Mouse (Mus musculus) cerebellum, adult 2 months (tissue): ENCODE results near the gene Rassf8. TPM values are rescaled to one million over a fixed set of nuclear protein-coding genes. Genes with fewer than 3 reads are reported as not detected.

Experiments used
- DNase-seq, 2 experiments: peaks; one replicate each; pipeline ENCODE4 v3.0.0; 2021
- H3K27ac ChIP-seq: fragments of 200-500 bp; 2 replicates; pipeline ENCODE4 v1.5.1; 2012; ENCODE audit warnings: low read length, control low read depth, inconsistent platforms; ENCODE audit not compliant: insufficient read depth
- H3K27me3 ChIP-seq: fragments of 200-500 bp; 2 replicates; pipeline ENCODE4 v1.6.1; 2012; ENCODE audit warnings: inconsistent platforms, mild to moderate bottlenecking, low read length, moderate library complexity; ENCODE audit not compliant: control insufficient read depth, insufficient read depth
- H3K4me1 ChIP-seq: fragments of 200-500 bp; 2 replicates; pipeline ENCODE4 v1.6.1; 2011; ENCODE audit warnings: low read length; ENCODE audit not compliant: control insufficient read depth, insufficient read depth
- H3K4me3 ChIP-seq: fragments of 200-500 bp; replicated peaks from 2 replicates; pipeline ENCODE3; 2011; ENCODE audit warnings: mild to moderate bottlenecking, low read depth, low read length, control low read depth; ENCODE audit not compliant: insufficient read depth
- CTCF ChIP-seq: fragments of 200-500 bp; IDR thresholded peaks from 2 replicates; pipeline ENCODE4 v1.5.1; 2011; ENCODE audit warnings: low read depth, mild to moderate bottlenecking, control low read depth, low read length, moderate library complexity, borderline replicate concordance; ENCODE audit not compliant: insufficient read depth
- POLR2A ChIP-seq: fragments of 200-500 bp; IDR thresholded peaks from 2 replicates; pipeline ENCODE4 v1.6.1; 2011; ENCODE audit warnings: low read length, control low read depth, borderline replicate concordance; ENCODE audit not compliant: insufficient read depth
- WGBS: fragments of 180-500 bp; shearing (Covaris S2); methylation state at CpG from one replicate; pipeline ENCODE4 v1.1.7; 2018; 5-methylcytosine and 5-hydroxymethylcytosine counted together
- polyA plus RNA-seq: library from polyadenylated mRNA; depleted of rRNA; stranded (reverse); fragments of >200 nt; gene quantifications from 2 replicates; pipeline ENCODE4 v1.2.3, GENCODE M21; 2012

The Rassf8 gene
- polyA plus RNA-seq, 1 experiment: 38.1 TPM

DNA sequence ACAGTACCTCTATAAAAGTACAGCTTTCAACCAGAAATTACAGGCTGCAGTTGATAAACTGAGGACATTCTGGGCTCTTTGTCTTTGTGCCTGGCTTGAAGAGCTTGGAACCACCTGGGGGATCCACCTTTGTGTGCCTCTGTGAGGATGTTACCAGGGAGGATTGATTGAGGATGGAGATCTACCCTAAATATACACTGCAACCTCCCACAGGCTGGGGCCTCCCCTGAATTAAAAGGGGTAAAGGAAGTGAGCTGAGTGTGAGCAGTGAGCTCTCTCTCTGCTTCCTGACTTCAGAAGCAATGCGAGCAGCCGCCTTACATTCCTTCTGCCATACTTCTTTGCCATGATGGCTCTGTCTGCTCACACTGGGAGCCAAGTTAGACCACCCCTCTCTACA, 10.4 kb upstream of the Rassf8 start:
- H3K4me3 ChIP-seq: no peak overlapping the region
- H3K27me3 ChIP-seq: no peaks in the 10 kb centered on the region
- no peak overlapping the region for H3K27ac ChIP-seq
- 86% methylated on average over 2 of the region's 2 CpGs for WGBS
- H3K4me1 ChIP-seq: peaks cover 2% of the 10 kb centered on the region; the same call in 1 of the 2 replicates
- no peak for TF ChIP-seq POLR2A
- no peak for TF ChIP-seq CTCF
- no peak for DNase-seq

DNA sequence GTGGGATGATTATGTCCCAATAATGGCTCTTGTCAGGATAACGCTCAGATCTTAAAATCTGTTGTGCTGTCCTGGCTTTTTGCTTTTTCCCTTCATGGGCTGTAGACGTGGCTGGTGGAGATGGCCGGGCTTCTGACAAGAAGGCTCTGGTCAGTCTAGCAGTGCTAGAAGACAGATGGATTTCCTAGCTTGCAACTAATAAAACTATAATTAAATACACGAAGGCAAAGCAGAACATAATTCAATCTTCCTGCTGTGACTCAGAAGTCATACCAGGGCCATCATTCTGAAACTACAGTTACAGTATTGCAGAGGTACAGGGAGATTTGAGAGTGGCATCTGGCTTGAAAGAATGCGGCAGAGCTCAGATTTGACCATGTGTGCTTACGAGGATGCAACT, 7.3 kb upstream of the Rassf8 start:
- H3K4me3 ChIP-seq: no peak overlapping the region
- no peak overlapping the region for H3K27ac ChIP-seq
- no peak for DNase-seq
- no peaks in the 10 kb centered on the region for H3K27me3 ChIP-seq
- no peaks in the 10 kb centered on the region for H3K4me1 ChIP-seq
- WGBS: 81% methylated on average over 6 of the region's 6 CpGs
- TF ChIP-seq CTCF (no peak), POLR2A (no peak)

DNA sequence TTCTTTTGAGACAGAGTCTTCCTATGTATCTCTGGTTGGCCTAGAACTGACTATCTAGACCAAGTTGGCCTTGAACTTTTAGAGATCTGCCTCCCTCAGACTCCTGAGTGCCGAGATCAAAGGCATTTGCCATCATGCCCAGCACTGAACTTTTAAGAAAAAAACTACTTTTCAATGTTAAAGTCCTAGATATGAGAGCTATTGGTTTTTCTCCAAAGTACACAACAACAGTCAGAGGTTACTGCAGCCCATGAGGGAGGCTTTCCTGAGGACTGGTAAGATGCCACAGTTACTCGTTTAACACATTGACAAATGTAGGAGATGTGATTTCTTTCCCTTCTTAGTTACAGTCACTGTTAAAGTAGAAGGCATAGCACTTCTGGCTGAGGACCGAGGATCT, 6.5 kb upstream of the Rassf8 start:
- H3K4me1 ChIP-seq: no peaks in the 10 kb centered on the region
- DNase-seq: no peak
- WGBS: 89% methylated on average over 3 of the region's 3 CpGs
- no peak overlapping the region for H3K4me3 ChIP-seq
- no peaks in the 10 kb centered on the region for H3K27me3 ChIP-seq
- no peak for TF ChIP-seq CTCF
- no peak overlapping the region for H3K27ac ChIP-seq

DNA sequence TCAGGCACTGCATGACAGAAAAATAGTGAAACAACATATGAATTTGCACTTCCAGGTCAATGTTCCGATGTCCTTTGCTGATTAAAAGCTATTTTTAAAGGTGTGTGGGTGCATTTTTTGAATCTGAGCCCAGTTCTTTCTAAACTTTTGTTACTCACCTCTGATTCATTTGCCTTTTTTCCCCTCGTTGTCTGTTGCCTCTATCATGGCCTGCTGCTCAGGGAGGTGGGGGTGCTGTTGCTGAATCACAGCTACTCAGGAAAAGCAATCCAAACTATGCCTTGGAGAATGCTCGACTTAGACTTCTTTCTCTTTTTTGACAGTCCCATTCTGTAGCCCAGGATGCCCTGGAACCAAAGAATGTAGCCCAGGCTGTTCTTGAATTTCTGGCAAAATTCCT, 1.3 kb upstream of the Rassf8 start:
- H3K27me3 ChIP-seq: no peaks in the 10 kb centered on the region
- 60% methylated on average over 3 of the region's 3 CpGs for WGBS
- H3K27ac ChIP-seq: no peak overlapping the region
- TF ChIP-seq POLR2A (no peak), CTCF (no peak)
- H3K4me1 ChIP-seq: peaks cover 3% of the 10 kb centered on the region; the same call in 1 of the 2 replicates
- no peak for DNase-seq
- H3K4me3 ChIP-seq: no peak overlapping the region

DNA sequence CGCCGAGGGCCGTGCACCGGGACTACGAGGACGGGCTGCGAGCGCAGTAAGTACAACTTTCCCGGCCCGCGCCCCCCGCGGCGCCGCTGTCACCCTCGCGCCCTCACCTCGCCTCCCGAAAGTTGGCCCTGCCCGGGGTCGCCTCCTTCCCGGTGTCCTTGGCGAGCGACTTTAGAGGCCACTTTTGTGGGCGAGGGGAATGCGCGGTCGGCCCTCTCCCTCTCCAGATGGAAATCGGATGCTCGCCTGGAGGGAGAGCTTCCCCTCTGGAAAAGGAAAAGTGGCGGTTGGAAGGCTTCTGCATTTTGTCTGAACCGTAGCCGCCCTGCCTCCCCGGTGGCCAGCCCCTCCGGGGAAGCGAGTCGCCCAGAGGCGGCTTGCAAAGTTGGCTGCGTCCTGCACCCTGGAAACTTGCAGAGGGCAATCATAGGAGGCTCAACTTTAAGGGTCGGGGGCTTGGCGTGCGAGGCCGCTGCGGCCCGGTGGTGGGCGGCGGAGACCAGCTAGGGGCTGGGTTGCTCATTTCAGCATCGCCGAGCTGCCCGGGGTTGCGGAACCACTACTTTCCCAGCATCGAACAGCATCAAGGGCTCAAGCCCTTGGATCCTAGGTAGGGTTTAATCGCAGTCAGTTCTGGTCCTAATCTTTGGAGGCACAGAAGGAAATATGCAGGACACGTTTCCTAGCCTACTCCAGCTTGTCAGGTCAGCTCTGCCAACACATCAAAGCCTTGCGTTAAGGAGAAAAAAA, 548 bp downstream of the Rassf8 start:
- DNase-seq: no peak
- Histone ChIP-seq H3K27me3 (no peaks in the 10 kb centered on the region), H3K4me1 (peaks cover 3% of the 10 kb centered on the region; the same call in 1 of the 2 replicates), H3K4me3 (peak overlapping the region; percentile 78), H3K27ac (peak overlapping the region; percentile 84)
- TF ChIP-seq POLR2A: no peak
- no peak for TF ChIP-seq CTCF
- under 1% methylated on average over 55 of the region's 55 CpGs for WGBS

DNA sequence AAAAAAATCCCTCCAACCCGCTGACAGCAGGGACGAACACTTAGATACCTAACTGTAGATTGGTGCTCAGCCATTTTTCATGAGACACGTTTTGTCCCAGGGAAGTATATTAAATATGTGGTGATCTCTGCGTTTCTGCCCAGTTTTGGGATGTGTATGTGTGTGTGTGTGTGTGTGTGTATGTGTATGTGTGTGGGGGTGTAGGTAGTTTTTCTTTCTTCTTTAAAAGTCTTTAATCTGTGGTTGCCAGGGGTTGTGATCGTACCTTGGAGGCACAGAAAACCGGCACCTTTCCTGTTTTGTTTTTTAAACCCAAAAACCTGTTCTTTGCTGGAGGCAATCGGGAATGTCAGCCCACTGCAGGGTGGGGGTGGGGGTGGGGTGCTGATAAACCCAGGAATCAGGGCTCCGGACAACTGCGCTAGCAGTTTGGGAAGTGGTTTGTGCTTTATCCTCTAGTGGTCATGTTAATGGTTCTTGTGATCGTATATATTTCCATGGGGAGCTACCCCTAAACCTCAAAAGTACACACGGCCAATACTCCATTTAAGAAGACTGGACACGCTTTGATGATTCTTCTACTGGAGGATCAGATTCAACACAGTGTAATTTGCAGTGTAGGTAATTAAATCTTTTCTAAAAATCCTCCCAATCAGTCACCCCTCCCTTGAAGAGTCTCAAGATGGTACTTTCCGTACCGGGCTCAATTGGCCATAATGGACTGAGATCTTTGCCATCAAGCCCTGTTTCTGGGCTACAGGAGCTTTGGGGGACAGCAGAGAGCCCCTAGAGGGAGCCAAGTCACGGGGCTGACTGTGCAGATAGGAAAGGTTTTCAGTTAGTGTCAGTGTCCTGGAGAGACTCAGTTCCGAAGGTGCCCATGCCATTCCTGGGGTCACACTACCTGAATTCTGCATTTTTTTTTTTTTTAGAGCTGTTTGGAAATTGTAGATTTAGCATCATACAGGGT, 1.4 kb downstream of the Rassf8 start:
- no peaks in the 10 kb centered on the region for H3K27me3 ChIP-seq
- peaks cover 3% of the 10 kb centered on the region; the same call in 1 of the 2 replicates for H3K4me1 ChIP-seq
- TF ChIP-seq CTCF: no peak; the same call in 1 of the 2 replicates
- TF ChIP-seq POLR2A: no peak
- H3K27ac ChIP-seq: no peak overlapping the region
- H3K4me3 ChIP-seq: peak overlapping the region; percentile 78
- peak; percentile 42 for DNase-seq
- 12% methylated on average over 16 of the region's 16 CpGs for WGBS

DNA sequence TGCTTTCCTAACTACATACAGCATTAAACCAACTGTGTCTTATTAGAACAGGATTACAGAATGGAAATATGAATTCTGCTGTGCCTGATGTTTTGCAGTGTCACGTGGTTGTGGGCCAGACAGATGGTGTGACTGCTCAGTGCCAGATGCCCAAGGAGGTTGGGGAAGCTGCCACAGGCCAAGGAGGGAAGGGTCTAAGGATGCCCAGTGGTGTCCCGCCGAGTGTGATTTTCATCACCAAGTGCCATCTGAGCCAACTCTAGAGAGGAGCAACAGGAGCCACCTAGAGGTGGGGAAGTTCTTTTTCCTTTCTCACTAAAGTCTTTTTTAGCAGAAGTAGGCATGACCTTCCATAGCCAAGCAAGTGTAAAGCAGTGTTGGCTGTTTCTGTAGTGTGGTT, 3.8 kb downstream of the Rassf8 start:
- WGBS: 65% methylated on average over 3 of the region's 3 CpGs
- TF ChIP-seq CTCF (no peak), POLR2A (no peak)
- Histone ChIP-seq H3K4me3 (no peak overlapping the region), H3K27ac (no peak overlapping the region), H3K4me1 (peaks cover 11% of the 10 kb centered on the region), H3K27me3 (no peaks in the 10 kb centered on the region)
- DNase-seq: no peak
